Mouse (Mus musculus): Measurements from ENCODE around the gene Jade1. TPM values are rescaled to one million over a fixed set of nuclear protein-coding genes. Genes with fewer than 3 reads are reported as not detected.

The Jade1 gene
- total and polyA plus RNA-seq, 3 experiments, result 9.6 to 11.0 (median 10.7) TPM

DNA sequence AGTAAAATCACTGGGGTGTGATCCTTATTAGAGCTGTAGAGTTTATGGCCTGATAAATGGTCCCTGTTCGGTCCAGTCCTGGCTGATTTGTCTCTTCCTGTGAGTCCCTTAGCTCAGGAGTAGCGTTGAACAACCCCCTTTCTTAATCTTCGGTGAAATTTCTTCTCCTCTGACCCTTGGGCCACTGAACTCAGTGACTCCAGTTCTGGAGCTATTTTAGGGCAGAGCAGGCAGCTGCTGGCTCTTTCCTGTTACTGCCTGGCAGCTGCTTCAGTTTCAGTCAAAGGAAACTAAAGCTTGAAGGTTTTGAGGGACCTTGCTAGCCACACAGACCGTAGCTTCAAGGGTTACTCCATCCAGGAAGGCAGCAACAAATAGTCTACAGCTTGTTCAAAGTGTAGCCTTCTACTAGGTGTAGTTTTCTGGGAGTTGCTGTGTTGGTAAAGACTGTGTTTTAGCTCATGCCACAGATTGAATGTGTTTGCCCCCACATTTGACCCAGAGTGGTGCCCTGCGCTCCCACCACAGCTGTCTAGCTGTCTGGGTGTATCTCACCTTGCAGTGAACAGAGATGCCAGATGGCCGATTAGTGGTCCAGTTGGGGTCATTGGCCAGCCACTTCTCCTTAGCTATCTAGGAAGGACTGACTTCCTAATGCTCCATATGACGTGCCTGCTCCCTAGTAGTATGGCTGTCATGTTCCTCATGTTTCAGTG is 19.3 kb downstream of the Jade1 start:
- in situ Hi-C loops (cut with MboI; ENCODE audit: low pct_ligation_motif_present, low pct_unique_long_range_greater_than_20kb, low sequenced_read_pairs) (loop anchor here (25.0 kb wide), 1 partner anchor 213 kb away; no protein-coding TSS in a partner anchor), dilution Hi-C loops (cut with MboI; ENCODE audit: extremely low pct_ligation_motif_present, extremely low pct_unique_long_range_greater_than_20kb, low sequenced_read_pairs) (no loop called here)
- H3K9ac ChIP-seq (ENCODE audit: insufficient read depth, low read depth), result no peak overlapping the region
- peaks cover 0 to 14% of the 10 kb centered on the region in 2 experiments for H3K36me3 ChIP-seq (replicated peaks in 1 of 2; ENCODE audit: control insufficient read depth in 1 of 2, insufficient read depth in 1 of 2, low read length in 1 of 2)
- no peak overlapping the region for H3K4me3 ChIP-seq (replicated peaks in 1 of 3; ENCODE audit: low read depth in 2 of 3, low read length in 2 of 3, poor library complexity in 1 of 3)
- no peak overlapping the region for H3K27ac ChIP-seq (ENCODE audit: insufficient read depth, low read depth)
- H3K4me1 ChIP-seq (ENCODE audit: control insufficient read depth in 1 of 2, insufficient read depth in 2 of 2), result peaks cover 15 to 99% of the 10 kb centered on the region in 2 experiments
- no peak overlapping the region for H3K4me2 ChIP-seq (ENCODE audit: insufficient read depth, low read depth, poor library complexity, severe bottlenecking)
- peaks cover 34% of the 10 kb centered on the region for H3K79me2 ChIP-seq (replicated peaks; ENCODE audit: control insufficient read depth, extremely low read depth, insufficient read depth, poor library complexity, severe bottlenecking)
- no peaks in the 10 kb centered on the region for H3K9me3 ChIP-seq (replicated peaks; ENCODE audit: low read length)
- no peaks in the 10 kb centered on the region for H3K27me3 ChIP-seq (replicated peaks)
- DNase-seq (ENCODE audit: extremely low read depth), result no peak
- TF ChIP-seq MAZ (IDR thresholded peaks at IDR 0.05; ENCODE audit: low read depth, low read length), result no peak
- TF ChIP-seq MEF2A (IDR thresholded peaks at IDR 0.05; ENCODE audit: borderline replicate concordance, low read depth, low read length), result peak; percentile 63; the same call in 1 of the 2 replicates
- TF ChIP-seq SMC3 (IDR thresholded peaks at IDR 0.05; ENCODE audit: low read depth, low read length), result no peak
- TF ChIP-seq JUN (IDR thresholded peaks at IDR 0.05; ENCODE audit: insufficient read depth, low read depth, low read length), result no peak
- TF ChIP-seq E2F4 (IDR thresholded peaks at IDR 0.05; ENCODE audit: insufficient replicate concordance, low read depth, low read length), result no peak
- TF ChIP-seq ZMIZ1 (IDR thresholded peaks at IDR 0.05; ENCODE audit: low read depth, low read length), result no peak
- TF ChIP-seq EP300 (IDR thresholded peaks at IDR 0.05; ENCODE audit: low read length), result no peak
- TF ChIP-seq IRF4 (IDR thresholded peaks at IDR 0.05; ENCODE audit: low read depth, low read length), result no peak

DNA sequence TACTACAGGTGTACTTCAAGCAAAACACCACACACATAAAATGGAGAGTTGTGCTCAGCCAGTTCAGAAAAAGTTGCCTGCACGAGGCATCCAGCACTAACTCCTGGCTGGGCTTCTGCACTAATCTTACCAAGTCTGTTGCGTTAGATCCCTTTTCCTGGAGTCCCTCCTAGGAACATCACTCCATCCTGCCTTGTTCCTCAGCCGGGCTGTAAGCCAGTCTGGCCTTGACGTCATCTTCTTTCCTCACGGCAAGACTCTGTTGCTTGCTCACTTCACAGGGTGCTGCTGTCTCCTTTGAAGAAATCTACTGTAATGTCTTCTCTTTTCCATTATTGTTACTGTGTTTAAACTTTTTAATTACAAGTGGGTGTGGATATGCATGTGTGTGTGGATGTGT is 20.4 kb downstream of the Jade1 start:
- no peak overlapping the region for H3K4me2 ChIP-seq (ENCODE audit: insufficient read depth, low read depth, poor library complexity, severe bottlenecking)
- H3K36me3 ChIP-seq (replicated peaks in 1 of 2; ENCODE audit: control insufficient read depth in 1 of 2, insufficient read depth in 1 of 2, low read length in 1 of 2), result peaks cover 0 to 19% of the 10 kb centered on the region in 2 experiments
- H3K4me1 ChIP-seq (ENCODE audit: control insufficient read depth in 1 of 2, insufficient read depth in 2 of 2), result peaks cover 12 to 98% of the 10 kb centered on the region in 2 experiments
- H3K4me3 ChIP-seq (replicated peaks in 1 of 3; ENCODE audit: low read depth in 2 of 3, low read length in 2 of 3, poor library complexity in 1 of 3), result no peak overlapping the region
- H3K9me3 ChIP-seq (replicated peaks; ENCODE audit: low read length), result no peaks in the 10 kb centered on the region
- no peak for TF ChIP-seq RCOR1 (conservative IDR thresholded peaks at IDR 0.05; ENCODE audit: low read depth, low read length)
- TF ChIP-seq MEF2A (IDR thresholded peaks at IDR 0.05; ENCODE audit: borderline replicate concordance, low read depth, low read length), result no peak
- H3K27me3 ChIP-seq (replicated peaks), result no peaks in the 10 kb centered on the region
- in situ Hi-C loops (cut with MboI; ENCODE audit: low pct_ligation_motif_present, low pct_unique_long_range_greater_than_20kb, low sequenced_read_pairs), result no loop called here
- no peak overlapping the region for H3K27ac ChIP-seq (ENCODE audit: insufficient read depth, low read depth)
- H3K79me2 ChIP-seq (replicated peaks; ENCODE audit: control insufficient read depth, extremely low read depth, insufficient read depth, poor library complexity, severe bottlenecking), result peaks cover 28% of the 10 kb centered on the region
- dilution Hi-C loops (cut with MboI; ENCODE audit: extremely low pct_ligation_motif_present, extremely low pct_unique_long_range_greater_than_20kb, low sequenced_read_pairs), result no loop called here
- no peak overlapping the region for H3K9ac ChIP-seq (ENCODE audit: insufficient read depth, low read depth)
- no peak for DNase-seq (ENCODE audit: extremely low read depth)

DNA sequence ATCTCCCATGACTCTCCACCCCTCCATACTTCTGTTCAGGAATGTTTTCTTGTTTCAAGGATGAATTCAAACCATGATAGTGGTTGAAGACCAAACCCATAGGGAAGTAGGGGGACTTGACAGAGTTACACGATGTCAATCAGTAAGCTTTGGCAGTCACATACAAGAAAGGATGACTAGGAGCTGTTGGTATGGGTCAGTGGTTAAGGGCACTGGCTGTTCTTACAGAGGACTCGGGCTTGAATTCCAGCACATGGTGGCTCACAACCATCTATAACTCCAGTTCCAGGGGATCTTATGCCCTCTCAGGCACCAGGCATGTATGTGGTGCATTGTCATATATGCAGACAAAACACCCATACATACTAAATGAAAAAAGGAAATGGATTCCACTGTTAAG is 21.7 kb downstream of the Jade1 start:
- Histone ChIP-seq H3K4me3 (replicated peaks in 1 of 3; ENCODE audit: low read depth in 2 of 3, low read length in 2 of 3, poor library complexity in 1 of 3) (no peak overlapping the region), H3K79me2 (replicated peaks; ENCODE audit: control insufficient read depth, extremely low read depth, insufficient read depth, poor library complexity, severe bottlenecking) (peaks cover 20% of the 10 kb centered on the region), H3K4me2 (ENCODE audit: insufficient read depth, low read depth, poor library complexity, severe bottlenecking) (no peak overlapping the region), H3K27me3 (replicated peaks) (no peaks in the 10 kb centered on the region), H3K9me3 (replicated peaks; ENCODE audit: low read length) (no peaks in the 10 kb centered on the region), H3K9ac (ENCODE audit: insufficient read depth, low read depth) (no peak overlapping the region), H3K27ac (ENCODE audit: insufficient read depth, low read depth) (no peak overlapping the region), H3K36me3 (replicated peaks in 1 of 2; ENCODE audit: control insufficient read depth in 1 of 2, insufficient read depth in 1 of 2, low read length in 1 of 2) (peaks cover 3 to 32% of the 10 kb centered on the region in 2 experiments), H3K4me1 (ENCODE audit: control insufficient read depth in 1 of 2, insufficient read depth in 2 of 2) (peaks cover 8 to 92% of the 10 kb centered on the region in 2 experiments; a peak in 3 of 4 replicates)
- DNase-seq (ENCODE audit: extremely low read depth), result no peak
- TF ChIP-seq TCF12 (IDR thresholded peaks at IDR 0.05; ENCODE audit: low read depth, low read length) (no peak), MAZ (IDR thresholded peaks at IDR 0.05; ENCODE audit: low read depth, low read length) (no peak), SMC3 (IDR thresholded peaks at IDR 0.05; ENCODE audit: low read depth, low read length) (no peak), MYC (IDR thresholded peaks at IDR 0.05; ENCODE audit: low read depth, low read length) (no peak), ZC3H11A (IDR thresholded peaks at IDR 0.05; ENCODE audit: low read depth, low read length) (no peak), ZNF384 (IDR thresholded peaks at IDR 0.05; ENCODE audit: low read depth, low read length) (no peak), CHD1 (IDR thresholded peaks at IDR 0.05; ENCODE audit: low read depth, low read length) (no peak), UBTF (IDR thresholded peaks at IDR 0.05; ENCODE audit: low read depth, low read length) (no peak), ZMIZ1 (IDR thresholded peaks at IDR 0.05; ENCODE audit: low read depth, low read length) (no peak), SIN3A (IDR thresholded peaks at IDR 0.05; ENCODE audit: low read length) (no peak), HCFC1 (IDR thresholded peaks at IDR 0.05; ENCODE audit: low read depth, low read length) (no peak), NRF1 (IDR thresholded peaks at IDR 0.05; ENCODE audit: low read depth, low read length) (no peak), POLR2AphosphoS2 (IDR thresholded peaks at IDR 0.05; ENCODE audit: low read depth, low read length) (no peak), JUN (IDR thresholded peaks at IDR 0.05; ENCODE audit: insufficient read depth, low read depth, low read length) (no peak), MEF2A (IDR thresholded peaks at IDR 0.05; ENCODE audit: borderline replicate concordance, low read depth, low read length) (no peak), RCOR1 (conservative IDR thresholded peaks at IDR 0.05; ENCODE audit: low read depth, low read length) (no peak), MAFK (IDR thresholded peaks at IDR 0.05; ENCODE audit: insufficient replicate concordance, low read length) (no peak)
- in situ Hi-C loops (cut with MboI; ENCODE audit: low pct_ligation_motif_present, low pct_unique_long_range_greater_than_20kb, low sequenced_read_pairs) (no loop called here), dilution Hi-C loops (cut with MboI; ENCODE audit: extremely low pct_ligation_motif_present, extremely low pct_unique_long_range_greater_than_20kb, low sequenced_read_pairs) (no loop called here)
